Mouse (Mus musculus) liver, postnatal 0 days (tissue): ENCODE measurements around the gene Npcd. TPM values are rescaled to one million over a fixed set of nuclear protein-coding genes. Genes with fewer than 3 reads are reported as not detected.
A peak's percentile ranks its signal among the peaks of the same experiment; 100 is the strongest.

ENCODE experiments used
- ATAC-seq: fragments of 200-750 bp; cut with Nextera tagmentation; 2 replicates; pipeline ENCODE4 v1.8.0; 2017; ENCODE audit warnings: mild to moderate bottlenecking, moderate library complexity
- DNase-seq: peaks from one replicate; pipeline ENCODE4 v3.0.0-alpha.2; 2016
- H3K27ac ChIP-seq: fragments of 300-500 bp; sonication (generic); 2 replicates; pipeline ENCODE4 v1.5.1; 2014; ENCODE audit warnings: antibody characterized with exemption, moderate library complexity, mild to moderate bottlenecking, low read depth
- H3K27me3 ChIP-seq: fragments of 300-500 bp; sonication (generic); 2 replicates; pipeline ENCODE4 v1.6.1; 2014; ENCODE audit warnings: low read length, control low read depth, mixed read lengths; ENCODE audit not compliant: insufficient read depth
- H3K36me3 ChIP-seq: fragments of 300-500 bp; sonication (generic); replicated peaks from 2 replicates; pipeline ENCODE4 v1.6.1; 2014; ENCODE audit warnings: mild to moderate bottlenecking, control low read depth, low read length, moderate library complexity, mixed read lengths; ENCODE audit not compliant: insufficient read depth
- H3K4me1 ChIP-seq: fragments of 300-500 bp; sonication (generic); 2 replicates; pipeline ENCODE4 v1.6.1; 2014; ENCODE audit warnings: antibody characterized with exemption, mild to moderate bottlenecking, control low read depth; ENCODE audit not compliant: insufficient read depth
- H3K4me2 ChIP-seq: fragments of 300-500 bp; sonication (generic); 2 replicates; pipeline ENCODE4 v1.6.1; 2014; ENCODE audit warnings: low read depth, mild to moderate bottlenecking, low read length, moderate library complexity, mixed read lengths
- H3K4me3 ChIP-seq: fragments of 300-500 bp; sonication (generic); 2 replicates; pipeline ENCODE4 v1.5.1; 2014; ENCODE audit warnings: low read depth, low read length
- H3K9ac ChIP-seq: fragments of 300-500 bp; sonication (generic); replicated peaks from 2 replicates; pipeline ENCODE4 v1.6.1; 2014; ENCODE audit warnings: mild to moderate bottlenecking, moderate library complexity
- H3K9me3 ChIP-seq: fragments of 300-500 bp; sonication (generic); 2 replicates; pipeline ENCODE4 v1.6.1; 2016; ENCODE audit warnings: mild to moderate bottlenecking, control low read depth, low read length, mixed read lengths
- CTCF ChIP-seq: sonication (generic); IDR thresholded peaks from 2 replicates; pipeline ENCODE4 v1.5.1; 2016; ENCODE audit warnings: antibody characterized with exemption, low read depth
- EP300 ChIP-seq: IDR thresholded peaks from 2 replicates; pipeline ENCODE4 v1.6.1; 2016; ENCODE audit warnings: antibody characterized with exemption, low read depth, mild to moderate bottlenecking
- WGBS: fragments of 180-500 bp; shearing (Covaris S2); extraction: QIAGEN DNeasy Blood & Tissue Kit; methylation state at CpG from one replicate; pipeline ENCODE4 v1.1.7; 2014; ENCODE audit not compliant: insufficient replicate concordance; 5-methylcytosine and 5-hydroxymethylcytosine counted together
- polyA plus RNA-seq: library from polyadenylated mRNA; unstranded; fragments of >200 nt; fragmentation: Nextera tagmentation; extraction: Ambion mirVana; gene quantifications from 2 replicates; pipeline ENCODE4 v1.2.1, GENCODE M21; 2015

Npcd gene
- polyA plus RNA-seq: not detected in 2 replicates

GRCm38 (mm10) chr15:79834130-79834880 lies at the start of gene Npcd, which contains the start of gene Cbx6:
Gene Npcd (minus strand): TSS chr15:79834237.
Gene Cbx6 (minus strand): TSS chr15:79834688.
- Histone ChIP-seq H3K4me1 (peaks cover 4% of the 10 kb centered on the region; the same call in 1 of the 2 replicates), H3K9me3 (no peaks in the 10 kb centered on the region), H3K4me3 (peak within 1 kb of the TSS; percentile 74), H3K9ac (peak within 1 kb of the TSS; percentile 72), H3K27me3 (peaks cover 2% of the 10 kb centered on the region; the same call in 1 of the 2 replicates), H3K4me2 (peak within 1 kb of the TSS; percentile 91), H3K36me3 (no peaks in the 10 kb centered on the region), H3K27ac (peak within 1 kb of the TSS; percentile 55; the same call in 1 of the 2 replicates)
- ATAC-seq (peak; percentile 83), DNase-seq (peak; percentile 87)
- 3% methylated on average over 38 of the region's 58 CpGs for WGBS
- TF ChIP-seq EP300 (no peak), CTCF (no peak)

- peak overlapping the region; percentile 81 for H3K4me2 ChIP-seq
- H3K9me3 ChIP-seq: no peaks in the 10 kb centered on the region
- H3K27me3 ChIP-seq: peaks cover 3% of the 10 kb centered on the region; the same call in 1 of the 2 replicates
- ATAC-seq: peak; percentile 88
- DNase-seq: peak; percentile 91
- peak overlapping the region; percentile 55 for H3K4me3 ChIP-seq
- WGBS: under 1% methylated on average over 30 of the region's 30 CpGs
- no peaks in the 10 kb centered on the region for H3K36me3 ChIP-seq
- peak overlapping the region; percentile 62 for H3K9ac ChIP-seq
- H3K27ac ChIP-seq: peak overlapping the region; percentile 35; the same call in 1 of the 2 replicates
- peaks cover 8% of the 10 kb centered on the region; the same call in 1 of the 2 replicates for H3K4me1 ChIP-seq
- TF ChIP-seq CTCF (peak; percentile 95), EP300 (no peak)
These were observed 49.4 kb upstream of the Npcd start for GRCm38 (mm10) chr15:79883352-79883822.

- peak overlapping the region; percentile 81 for H3K4me2 ChIP-seq
- WGBS: 33% methylated on average over 19 of the region's 19 CpGs
- DNase-seq (no peak), ATAC-seq (no peak)
- no peaks in the 10 kb centered on the region for H3K9me3 ChIP-seq
- H3K27ac ChIP-seq: no peak overlapping the region
- TF ChIP-seq CTCF (no peak), EP300 (no peak)
- peaks cover 8% of the 10 kb centered on the region; the same call in 1 of the 2 replicates for H3K4me1 ChIP-seq
- H3K4me3 ChIP-seq: peak overlapping the region; percentile 55; the same call in 1 of the 2 replicates
- no peak overlapping the region for H3K9ac ChIP-seq
- no peaks in the 10 kb centered on the region for H3K36me3 ChIP-seq
- peaks cover 3% of the 10 kb centered on the region; the same call in 1 of the 2 replicates for H3K27me3 ChIP-seq
These were observed 48.7 kb upstream of the Npcd start for GRCm38 (mm10) chr15:79882623-79883267.

- Histone ChIP-seq H3K9ac (no peak overlapping the region), H3K27me3 (peaks cover 3% of the 10 kb centered on the region; the same call in 1 of the 2 replicates), H3K4me2 (no peak overlapping the region), H3K4me1 (peaks cover 8% of the 10 kb centered on the region; the same call in 1 of the 2 replicates), H3K27ac (no peak overlapping the region), H3K9me3 (no peaks in the 10 kb centered on the region), H3K36me3 (no peaks in the 10 kb centered on the region), H3K4me3 (no peak overlapping the region)
- TF ChIP-seq EP300 (no peak), CTCF (no peak)
- 80% methylated on average over 3 of the region's 3 CpGs for WGBS
- ATAC-seq: no peak
- DNase-seq: no peak
These were observed 46.4 kb upstream of the Npcd start for GRCm38 (mm10) chr15:79880477-79880876.

- H3K36me3 ChIP-seq: no peaks in the 10 kb centered on the region
- H3K27me3 ChIP-seq: peaks cover 3% of the 10 kb centered on the region; the same call in 1 of the 2 replicates
- ATAC-seq (peak; percentile 28), DNase-seq (peak; percentile 31)
- no peak overlapping the region for H3K9ac ChIP-seq
- no peak overlapping the region for H3K4me2 ChIP-seq
- peaks cover 8% of the 10 kb centered on the region; the same call in 1 of the 2 replicates for H3K4me1 ChIP-seq
- no peaks in the 10 kb centered on the region for H3K9me3 ChIP-seq
- WGBS: 50% methylated on average over 13 of the region's 13 CpGs
- no peak overlapping the region for H3K4me3 ChIP-seq
- no peak overlapping the region; the same call in 1 of the 2 replicates for H3K27ac ChIP-seq
- TF ChIP-seq CTCF (no peak), EP300 (no peak; the same call in 1 of the 2 replicates)
These were observed 45.3 kb upstream of the Npcd start for GRCm38 (mm10) chr15:79879319-79879718.

GRCm38 (mm10) chr15:79878725-79879136 lies 44.7 kb upstream of the Npcd start:
- no peak for TF ChIP-seq EP300
- TF ChIP-seq CTCF: no peak
- DNase-seq (peak; percentile 16), ATAC-seq (no peak)
- Histone ChIP-seq H3K4me1 (peaks cover 8% of the 10 kb centered on the region; the same call in 1 of the 2 replicates), H3K27me3 (peaks cover 3% of the 10 kb centered on the region; the same call in 1 of the 2 replicates), H3K9ac (no peak overlapping the region), H3K4me2 (no peak overlapping the region), H3K4me3 (no peak overlapping the region), H3K27ac (no peak overlapping the region; the same call in 1 of the 2 replicates), H3K36me3 (no peaks in the 10 kb centered on the region), H3K9me3 (no peaks in the 10 kb centered on the region)
- WGBS: 66% methylated on average over 6 of the region's 6 CpGs
